Mouse (Mus musculus): Measurements from ENCODE around the gene Acnat2. TPM values are rescaled to one million over a fixed set of nuclear protein-coding genes. Genes with fewer than 3 reads are reported as not detected.
"Not testable (repeated sequence)": the region's sequence is repeated elsewhere in the genome, so short reads cannot be mapped to it uniquely, and the experiment has no call there.

Acnat2 gene
- polyA plus RNA-seq, 1 experiment from 2014 or later: not detected

DNA sequence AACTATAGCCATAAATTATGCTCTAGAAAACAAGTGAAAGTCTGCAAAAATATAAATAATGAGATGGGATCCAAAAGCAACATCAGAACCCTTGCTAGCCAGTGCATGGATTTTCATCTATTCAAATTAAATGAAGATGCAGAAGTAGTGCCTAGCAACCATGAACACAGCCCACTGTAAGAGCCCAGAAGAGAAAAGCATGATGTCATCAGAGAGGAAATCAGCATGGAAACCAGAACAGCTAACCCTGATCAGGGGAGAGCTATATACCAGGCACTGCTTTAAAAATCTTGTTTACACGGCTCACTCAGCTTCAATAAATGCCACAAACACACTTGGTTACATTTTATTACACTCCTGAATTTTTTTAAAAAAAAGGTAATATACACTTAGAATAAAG, 60.0 kb downstream of the Acnat2 start:
- not testable (repeated sequence) for H3K36me3 ChIP-seq (ENCODE audit: poor library complexity, severe bottlenecking); H3K27ac ChIP-seq; H3K27me3 ChIP-seq; H3K4me3 ChIP-seq; H3K9ac ChIP-seq; H3K4me2 ChIP-seq; H3K4me1 ChIP-seq; H3K9me3 ChIP-seq (replicated peaks)
- 88% methylated on average over 1 of the region's 1 CpGs for WGBS
- ATAC-seq: 0 out of 2 replicates have a peak, but pooled peaks have one; percentile 50

- H3K4me3 ChIP-seq; H3K9ac ChIP-seq; H3K27ac ChIP-seq; H3K9me3 ChIP-seq (replicated peaks); H3K4me1 ChIP-seq; H3K27me3 ChIP-seq; H3K36me3 ChIP-seq (ENCODE audit: poor library complexity, severe bottlenecking); H3K4me2 ChIP-seq; ATAC-seq: not testable (repeated sequence)
- 86% methylated on average over 3 of the region's 3 CpGs for WGBS
These were observed 67.9 kb downstream of the Acnat2 start for GRCm38 (mm10) chr4:49340091-49340490.

GRCm38 (mm10) chr4:49337949-49338348, 70.0 kb downstream of the Acnat2 start:
- not testable (repeated sequence) for H3K4me1 ChIP-seq; H3K4me3 ChIP-seq; ATAC-seq; H3K36me3 ChIP-seq (ENCODE audit: poor library complexity, severe bottlenecking); H3K9me3 ChIP-seq (replicated peaks); H3K4me2 ChIP-seq; H3K9ac ChIP-seq; H3K27ac ChIP-seq; H3K27me3 ChIP-seq
- 92% methylated on average over 3 of the region's 4 CpGs for WGBS

Other genes starting within 250 kb of the Acnat2 start
- not detected in 2 replicates for gene Acnat1, start 65.8 kb upstream of the Acnat2 start, polyA plus RNA-seq (2015; fragmentation: Nextera tagmentation; extraction: Ambion mirVana)
- 0.14 TPM in 1 of 2 replicates, not detected in the other for gene Baat, start 98.4 kb upstream of the Acnat2 start, polyA plus RNA-seq (2015; fragmentation: Nextera tagmentation; extraction: Ambion mirVana)
- gene Mrpl50, start 112.9 kb upstream of the Acnat2 start, polyA plus RNA-seq (2015; fragmentation: Nextera tagmentation; extraction: Ambion mirVana): 82.1 and 82.3 TPM in 2 replicates
- gene Zfp189, start 113.0 kb upstream of the Acnat2 start, polyA plus RNA-seq (2015; fragmentation: Nextera tagmentation; extraction: Ambion mirVana): 13.3 and 13.8 TPM in 2 replicates
- gene Aldob, start 141.4 kb upstream of the Acnat2 start, polyA plus RNA-seq (2015; fragmentation: Nextera tagmentation; extraction: Ambion mirVana): 0.23 TPM in 2 replicates
- 27.0 and 30.0 TPM in 2 replicates for gene Tmem246, start 189.7 kb upstream of the Acnat2 start, polyA plus RNA-seq (2015; fragmentation: Nextera tagmentation; extraction: Ambion mirVana)
- 66.3 and 68.5 TPM in 2 replicates for gene Rnf20, start 223.9 kb upstream of the Acnat2 start, polyA plus RNA-seq (2015; fragmentation: Nextera tagmentation; extraction: Ambion mirVana)